Mouse (Mus musculus) left cerebral cortex, postnatal 25 days (tissue): ENCODE data around the gene Dcaf15. TPM values are rescaled to one million over a fixed set of nuclear protein-coding genes. Genes with fewer than 3 reads are reported as not detected.

Source experiments
- DNase-seq, 2 experiments: peaks; one replicate each; pipeline ENCODE4 v3.0.0; 2022; ENCODE audit warnings: low spot score in 2 of 2, mixed read lengths in 1 of 2
- intact Hi-C: fragments of 180-260 bp; cut with DNase I; formaldehyde crosslinking; loops from one replicate; pipeline ENCODE4 v1.15.1; 2025
- total RNA-seq, 2 experiments: library from RNA; stranded (reverse); gene quantifications; 2 replicates each; pipeline ENCODE4 v1.2.3; 2021

The Dcaf15 gene
- total RNA-seq, result 10 to 100 TPM; 16.8 to 18.4 TPM

DNA sequence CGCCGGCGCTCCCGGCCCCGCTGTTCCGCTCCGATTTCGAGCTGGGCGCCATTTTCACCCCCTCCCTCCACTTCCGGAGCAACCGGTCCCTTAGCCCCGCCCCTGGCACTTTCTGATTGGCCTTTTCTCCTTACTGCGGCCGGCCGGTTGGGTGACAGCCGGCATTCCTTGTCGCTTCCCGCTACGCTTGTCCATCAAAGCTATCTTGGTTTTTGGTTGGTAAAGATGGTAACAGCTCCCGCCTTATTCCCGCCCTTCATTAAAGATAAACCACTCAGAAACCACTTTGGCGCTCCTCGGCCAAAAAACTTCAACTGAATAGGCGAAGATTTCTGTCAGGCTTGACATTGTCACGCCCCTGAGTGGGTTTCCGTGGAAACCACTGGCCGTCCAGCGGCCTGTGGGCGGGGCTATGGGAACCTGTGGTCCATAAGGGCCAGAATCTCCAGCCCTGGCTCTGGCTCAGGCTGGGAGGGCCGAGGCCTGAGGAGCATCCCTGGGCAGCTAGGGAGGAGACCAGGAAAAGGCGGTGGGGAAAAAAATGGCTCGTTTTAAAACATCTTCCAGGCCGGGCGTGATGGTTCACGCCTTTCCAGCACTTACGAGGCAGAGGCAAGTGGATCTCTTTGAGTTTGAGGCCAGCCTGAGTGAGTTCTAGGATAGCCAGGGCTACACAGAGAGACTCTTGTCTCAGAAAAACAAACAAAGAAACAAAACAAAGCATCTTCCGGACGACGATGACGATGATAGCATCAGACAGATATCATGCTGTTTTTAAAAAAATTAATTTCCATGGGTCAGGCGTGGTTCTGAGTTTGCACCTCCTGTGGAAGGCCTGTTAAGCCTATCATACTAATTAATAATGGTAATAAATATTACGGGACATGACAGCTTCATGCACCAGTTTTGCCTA, at the start of gene Dcaf15:
TSS of gene Dcaf15 (minus strand) at position 72 of the 913 bp plus-strand sequence.
- peak; percentile 98 to 99 for DNase-seq
- intact Hi-C loops, result loop anchor here (5.0 kb wide), 1 partner anchor 68 kb away; no protein-coding TSS in a partner anchor

GRCm38 (mm10) chr8:84149181-84149580, 44.6 kb upstream of the Dcaf15 start:
- intact Hi-C loops, result no loop called here

DNA sequence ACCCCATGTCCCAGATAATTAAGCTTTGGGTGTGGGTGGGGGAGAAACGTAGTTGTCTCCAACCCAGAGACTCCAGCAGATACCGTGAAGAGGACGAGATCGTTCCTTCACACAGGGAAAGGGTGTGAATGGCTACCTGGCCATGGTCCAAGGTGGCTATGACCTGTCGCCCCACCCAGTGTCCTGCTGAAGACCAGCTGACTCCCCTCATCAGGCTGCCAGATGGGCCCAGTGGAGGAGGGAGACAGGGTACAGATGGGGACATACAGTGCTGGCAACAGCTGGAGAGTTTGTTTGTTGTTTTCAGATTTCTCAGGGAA, 43.9 kb upstream of the Dcaf15 start:
- no peak for DNase-seq
- intact Hi-C loops, result no loop called here

More at GRCm38 (mm10) chr8:84149181-84149580, 44.6 kb upstream of the Dcaf15 start:
- no peak for DNase-seq

- DNase-seq, result peak; percentile 93 to 98
- intact Hi-C loops, result no loop called here
Measured at GRCm38 (mm10) chr8:84147769-84148530, 43.4 kb upstream of the Dcaf15 start, which contains the start of the genes Cc2d1a and 4930432K21Rik. Cc2d1a (minus strand) TSS chr8:84147936. 4930432K21Rik (plus strand) TSS chr8:84148025.

DNA sequence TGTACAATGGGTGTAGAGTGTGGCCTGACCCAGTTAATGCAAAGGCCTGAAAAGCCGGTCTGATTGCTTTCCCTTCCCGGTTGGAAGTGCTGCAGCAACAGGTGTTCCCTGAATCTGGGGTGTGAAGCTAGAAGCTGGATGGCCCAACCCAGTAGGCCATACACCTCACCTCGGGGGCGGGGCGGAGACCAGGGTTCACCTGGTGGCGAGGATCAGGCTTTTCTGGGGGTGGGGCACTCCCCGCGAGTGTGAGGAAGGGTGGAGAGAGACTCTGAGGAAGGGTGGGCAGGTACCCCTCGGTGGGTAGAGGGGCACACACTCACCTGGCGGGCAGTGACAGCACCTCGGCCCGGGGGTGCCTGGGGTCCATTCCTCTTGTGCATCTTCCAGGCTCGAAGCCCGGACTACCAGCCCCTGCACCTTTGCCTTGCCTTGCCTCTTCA, 42.8 kb upstream of the Dcaf15 start:
- intact Hi-C loops, result no loop called here
- DNase-seq, result peak in 1 of 2 experiments; percentile 8

DNA sequence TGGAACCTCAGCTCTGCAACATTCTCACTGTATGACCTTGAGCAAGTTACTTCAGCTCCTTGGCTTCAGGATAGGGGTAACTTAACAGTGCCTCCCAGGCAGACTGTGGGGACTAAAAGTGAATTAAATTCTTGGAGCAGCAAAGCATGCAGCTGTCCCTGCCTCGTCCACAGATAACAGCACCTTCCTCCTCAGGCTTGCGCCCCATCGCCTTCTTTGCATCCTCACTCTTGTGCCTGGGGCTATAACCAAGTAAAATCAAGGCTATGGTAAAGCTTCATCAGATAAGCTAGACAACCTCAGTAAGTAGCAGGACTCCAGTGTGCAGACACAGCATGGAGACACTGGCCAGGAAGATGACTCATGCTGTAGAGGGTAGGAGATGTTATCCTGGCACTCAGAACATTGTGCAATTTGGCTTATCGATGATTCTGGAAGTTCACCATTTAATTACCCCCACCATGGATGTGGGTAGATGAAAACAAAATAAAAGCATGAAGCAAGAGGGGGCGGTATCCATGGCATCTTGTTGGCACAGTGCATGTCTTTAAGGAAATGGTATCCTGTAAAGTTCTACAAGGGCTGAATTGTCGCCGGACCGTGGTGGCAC, 40.2 kb upstream of the Dcaf15 start:
- intact Hi-C loops, result no loop called here
- peak in 1 of 2 experiments; percentile 27 for DNase-seq

DNA sequence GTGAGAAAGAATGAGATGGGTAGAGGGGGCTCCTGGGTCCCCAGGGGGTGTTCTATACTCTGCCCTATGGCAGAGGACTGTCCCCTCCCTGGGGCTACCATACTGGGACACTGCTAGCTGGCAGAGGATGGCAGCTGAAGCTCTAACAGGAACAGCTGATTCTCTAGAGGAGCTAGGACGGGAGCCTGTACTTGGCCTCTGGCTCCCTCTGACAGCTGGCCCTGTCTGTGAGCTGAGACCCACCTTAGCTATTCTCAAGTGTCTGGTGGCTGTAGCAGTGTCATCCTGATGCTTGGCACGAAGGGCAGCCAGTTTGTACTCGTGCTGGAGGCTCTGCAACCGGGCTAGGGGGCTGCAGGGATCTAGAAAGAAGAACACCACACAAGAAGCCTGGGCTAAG, 36.3 kb upstream of the Dcaf15 start:
- intact Hi-C loops, result no loop called here
- DNase-seq, result no peak

DNA sequence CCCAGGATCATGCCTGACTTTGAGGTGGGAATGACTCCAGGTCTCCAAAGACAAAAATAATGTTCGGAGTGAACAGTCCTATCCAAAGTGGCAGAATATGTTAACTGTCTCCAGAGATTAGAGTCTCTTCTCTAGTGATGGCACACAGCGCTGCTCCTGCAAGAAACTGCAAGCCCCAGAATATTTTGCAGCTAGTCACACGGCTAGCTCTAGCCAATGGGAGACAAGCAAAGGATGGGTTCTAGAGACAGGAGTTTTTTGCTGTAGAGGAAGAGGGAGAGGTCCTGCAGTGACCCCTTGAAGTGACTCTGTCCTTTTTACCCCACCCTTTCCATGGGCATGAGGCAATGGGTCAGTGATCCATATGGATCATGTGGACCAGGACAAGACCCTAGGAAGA, 33.3 kb upstream of the Dcaf15 start:
- intact Hi-C loops, result no loop called here
- DNase-seq, result no peak

- no peak for DNase-seq
- intact Hi-C loops, result no loop called here
Measured at GRCm38 (mm10) chr8:84132225-84132624, 27.7 kb upstream of the Dcaf15 start.

DNA sequence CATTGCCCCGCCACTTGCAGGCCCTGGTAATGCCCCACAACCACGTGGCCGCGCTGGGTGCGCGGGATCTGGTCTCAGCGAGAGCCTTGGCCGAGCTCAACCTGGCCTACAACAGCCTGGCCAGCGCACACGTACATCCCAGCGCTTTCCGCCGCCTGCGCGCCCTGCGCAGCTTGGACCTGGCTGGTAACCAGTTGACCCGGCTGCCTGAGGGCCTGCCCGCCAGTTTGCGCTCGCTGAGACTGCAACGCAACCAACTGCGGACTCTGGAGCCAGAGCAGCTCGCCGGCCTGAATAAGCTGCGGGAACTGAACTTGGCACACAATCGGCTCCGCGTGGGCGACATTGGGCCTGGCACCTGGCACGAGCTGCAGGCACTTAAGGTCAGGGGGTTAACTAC, 26.2 kb upstream of the Dcaf15 start:
- DNase-seq, result peak in 1 of 2 experiments; percentile 15
- intact Hi-C loops, result no loop called here

DNA sequence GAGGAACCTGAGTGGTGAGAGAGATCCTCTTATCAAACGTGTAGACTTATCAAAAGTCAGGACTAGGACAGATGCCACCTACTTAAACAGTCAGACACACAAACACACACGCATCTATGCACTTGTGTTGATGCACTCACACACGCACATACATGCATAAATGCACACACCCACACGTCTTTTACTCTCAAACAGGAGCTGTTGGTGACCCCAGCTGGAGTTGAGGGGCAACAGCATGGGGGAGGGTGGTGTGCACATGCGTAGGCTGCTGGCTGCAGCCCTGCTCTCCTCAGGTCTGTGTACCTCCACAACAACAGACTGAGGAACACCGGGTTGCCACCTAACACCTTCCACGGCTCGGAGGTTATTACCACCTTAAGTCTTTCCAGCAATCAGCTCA, 23.7 kb upstream of the Dcaf15 start:
- DNase-seq, result no peak

GRCm38 (mm10) chr8:84127202-84127901, 22.8 kb upstream of the Dcaf15 start:
- intact Hi-C loops, result no loop called here
- DNase-seq, result no peak

More for the DNA sequence above, 23.7 kb upstream of the Dcaf15 start:
- intact Hi-C loops, result no loop called here

DNA sequence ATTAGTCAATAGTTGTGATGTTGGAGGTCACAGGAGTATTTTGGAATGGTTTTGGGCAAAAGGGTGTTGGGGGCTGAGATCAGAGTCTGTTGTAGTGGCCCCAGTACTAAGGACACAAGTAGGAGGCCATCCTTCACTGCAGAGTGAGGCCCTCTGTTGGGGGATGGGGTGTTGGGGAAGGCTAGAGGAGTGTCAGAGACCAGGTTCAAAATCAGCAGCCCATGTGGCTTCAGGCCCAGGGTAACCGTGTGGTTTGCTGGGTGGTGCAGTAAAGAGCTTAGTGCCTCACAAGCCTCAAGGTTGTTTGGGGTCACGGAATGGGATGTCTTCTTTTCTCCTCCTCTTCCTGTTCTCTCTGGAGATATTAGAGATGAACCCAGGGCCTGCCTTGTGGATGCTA, 22.2 kb upstream of the Dcaf15 start:
- intact Hi-C loops, result no loop called here
- no peak for DNase-seq

- DNase-seq, result no peak
- intact Hi-C loops, result no loop called here
Measured at GRCm38 (mm10) chr8:84125656-84126055, 21.1 kb upstream of the Dcaf15 start, which contains the start of gene Podnl1. Podnl1 (plus strand) TSS chr8:84125989.

GRCm38 (mm10) chr8:84122151-84122550, 17.6 kb upstream of the Dcaf15 start:
- DNase-seq, result no peak
- intact Hi-C loops, result no loop called here

DNA sequence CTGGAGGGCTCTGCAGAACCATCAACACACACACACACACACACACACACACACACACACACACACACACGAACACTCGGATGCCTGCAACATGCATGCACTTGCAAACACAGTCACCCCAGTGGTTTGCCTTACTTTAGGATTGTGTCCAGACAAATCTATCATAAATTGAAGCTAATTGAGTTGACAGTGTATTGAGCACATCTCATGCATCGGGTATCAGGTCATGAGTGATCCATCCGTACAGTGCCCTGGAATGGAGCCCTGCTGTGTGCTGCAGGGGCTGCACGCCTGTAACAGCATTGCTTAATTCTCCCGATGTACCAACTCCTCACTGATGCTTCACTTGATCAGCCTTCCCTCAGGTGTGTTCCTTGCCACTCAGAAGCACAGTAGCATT, 11.1 kb upstream of the Dcaf15 start:
- intact Hi-C loops, result no loop called here
- no peak for DNase-seq

DNA sequence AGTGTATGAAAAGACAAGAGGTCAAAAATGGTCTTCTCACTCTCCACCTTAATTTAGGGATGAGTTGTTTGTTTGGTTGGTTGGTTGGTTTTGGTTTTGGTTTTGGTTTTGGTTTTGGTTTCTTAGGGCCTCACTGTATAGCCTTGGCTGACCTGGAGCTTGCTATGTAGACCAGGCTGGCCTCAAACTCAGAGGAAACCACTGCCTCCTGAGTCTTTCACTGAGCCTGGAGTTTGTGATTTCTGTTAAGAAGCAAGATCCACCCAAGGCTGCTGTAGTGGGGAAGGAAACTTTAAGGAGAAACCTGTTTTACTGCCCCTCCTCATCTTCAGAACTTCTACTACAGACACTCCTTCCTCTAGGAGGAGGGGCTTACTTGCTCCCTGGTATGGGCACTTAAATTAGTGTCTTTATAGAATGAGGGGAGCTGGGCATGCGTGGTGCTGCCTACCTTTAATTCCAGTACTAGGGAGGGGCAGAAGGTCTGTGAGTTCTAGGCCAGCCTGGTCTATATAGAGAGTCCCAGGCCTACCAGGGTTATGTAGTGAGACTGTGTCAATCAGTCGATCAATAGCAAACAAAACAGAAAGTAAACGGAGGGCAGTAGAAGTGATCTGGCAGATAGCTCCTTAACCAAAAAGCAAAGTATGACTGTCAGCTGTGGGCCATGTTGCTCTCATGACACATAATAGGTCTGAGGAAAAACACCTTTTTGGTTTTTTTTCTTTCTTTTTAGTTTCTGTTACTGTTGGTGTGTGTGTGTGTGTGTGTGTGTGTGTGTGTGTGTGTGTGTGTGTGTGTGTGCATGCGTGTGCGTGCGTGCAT, 1.9 kb upstream of the Dcaf15 start:
- DNase-seq, result no peak
- intact Hi-C loops, result loop anchor here (5.0 kb wide), 1 partner anchor 69 kb away; no protein-coding TSS in a partner anchor

DNA sequence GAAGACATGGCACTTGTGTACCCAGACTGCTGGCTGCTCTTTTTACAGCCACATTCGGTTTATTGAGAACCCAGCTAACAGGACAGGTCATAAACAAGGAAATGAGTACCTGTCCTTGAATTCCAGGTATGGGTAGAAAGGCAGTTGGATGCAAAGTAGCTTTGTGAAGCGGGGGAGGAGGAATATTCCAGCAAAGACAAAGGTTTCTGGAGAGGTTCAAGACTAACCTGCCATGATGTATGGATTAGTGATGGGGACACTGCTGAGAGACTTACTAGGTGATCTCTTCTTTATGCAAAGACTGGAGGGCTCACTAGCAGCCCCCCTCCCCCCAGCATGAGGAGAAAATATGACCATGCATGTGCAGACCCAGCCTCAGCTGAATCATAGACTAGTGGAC, 1.1 kb upstream of the Dcaf15 start:
- intact Hi-C loops, result loop anchor here (5.0 kb wide), 1 partner anchor 68 kb away; no protein-coding TSS in a partner anchor
- no peak for DNase-seq
